Mouse (Mus musculus) small intestine, adult 2 months (tissue): ENCODE data around the gene Hand2.

Experiments used
- CTCF ChIP-seq: fragments of 200-500 bp; IDR thresholded peaks from 2 replicates; pipeline ENCODE4 v1.5.1; 2012; ENCODE audit warnings: low read depth, mild to moderate bottlenecking, control low read depth, inconsistent platforms, low read length, moderate library complexity, mixed read lengths; ENCODE audit not compliant: insufficient replicate concordance, insufficient read length; ENCODE audit errors: extremely low read depth
- POLR2A ChIP-seq: fragments of 200-500 bp; IDR thresholded peaks from 2 replicates; pipeline ENCODE4 v1.6.1; 2012; ENCODE audit warnings: low read depth, mild to moderate bottlenecking, control low read depth, inconsistent platforms, low read length, moderate library complexity

GRCm38 (mm10) chr8:57306441-57306840 lies 14.3 kb upstream of the Hand2 start:
- TF ChIP-seq POLR2A (no peak), CTCF (no peak)
